Mouse (Mus musculus) C2C12 (cell line): ENCODE data around the gene Ada.

ENCODE experiments used
- CTCF ChIP-seq: IDR thresholded peaks from one replicate; pipeline ENCODE4 v1.5.1; 2011; ENCODE audit not compliant: control insufficient read depth, insufficient read depth, insufficient read length
- MAX ChIP-seq: IDR thresholded peaks from one replicate; pipeline ENCODE4 v1.6.1; 2011; ENCODE audit warnings: mild to moderate bottlenecking, control low read depth
- MYOG ChIP-seq: IDR thresholded peaks from one replicate; pipeline ENCODE4 v1.6.1; 2011; ENCODE audit not compliant: control insufficient read depth, insufficient read length; ENCODE audit errors: extremely low read depth

GRCm38 (mm10) chr2:163676745-163677144 lies 73.3 kb downstream of the Ada start:
- TF ChIP-seq CTCF: no peak
- no peak for TF ChIP-seq MAX
- no peak for TF ChIP-seq MYOG
